Mouse (Mus musculus): ENCODE measurements around the gene Fscb.

- TF ChIP-seq CTCF (IDR thresholded peaks at IDR 0.05; ENCODE audit: borderline replicate concordance, insufficient read depth, low read depth, low read length): no peak
- no peak for TF ChIP-seq POLR2A (IDR thresholded peaks at IDR 0.05; ENCODE audit: borderline replicate concordance, insufficient read depth, low read length)
Observed at GRCm38 (mm10) chr12:64474590-64474989, at the start of gene Fscb.
